Mouse (Mus musculus) stomach, embryonic 16.5 days (tissue): Measurements from ENCODE around the gene Sipa1l3. TPM values are rescaled to one million over a fixed set of nuclear protein-coding genes. Genes with fewer than 3 reads are reported as not detected.

Experiments
- ATAC-seq: fragments of 200-750 bp; cut with Nextera tagmentation; 2 replicates; pipeline ENCODE4 v1.8.0; 2017; ENCODE audit warnings: moderate number of reproducible peaks, moderate TSS enrichment; ENCODE audit not compliant: insufficient read depth, low FRiP score
- H3K27ac ChIP-seq: fragments of 300-500 bp; sonication (generic); 2 replicates; pipeline ENCODE4 v1.5.1; 2014; ENCODE audit warnings: low read length
- H3K27me3 ChIP-seq: fragments of 300-500 bp; sonication (generic); 2 replicates; pipeline ENCODE4 v1.6.1; 2014; ENCODE audit warnings: low read length, control low read depth, mixed read lengths; ENCODE audit not compliant: control insufficient read depth, insufficient read depth
- H3K36me3 ChIP-seq: fragments of 300-500 bp; sonication (generic); 2 replicates; pipeline ENCODE4 v1.6.1; 2014; ENCODE audit warnings: low read length; ENCODE audit not compliant: control insufficient read depth, insufficient read depth
- H3K4me1 ChIP-seq: fragments of 300-500 bp; sonication (generic); 2 replicates; pipeline ENCODE4 v1.6.1; 2014; ENCODE audit warnings: low read length, control low read depth, mixed read lengths; ENCODE audit not compliant: control insufficient read depth, insufficient read depth
- H3K4me2 ChIP-seq: fragments of 300-500 bp; sonication (generic); 2 replicates; pipeline ENCODE4 v1.6.1; 2014; ENCODE audit warnings: low read depth, low read length, mixed read lengths
- H3K4me3 ChIP-seq: fragments of 300-500 bp; sonication (generic); replicated peaks from 2 replicates; pipeline ENCODE4 v1.5.1; 2014; ENCODE audit warnings: mild to moderate bottlenecking, low read length
- H3K9ac ChIP-seq: fragments of 300-500 bp; sonication (generic); 2 replicates; pipeline ENCODE4 v1.6.1; 2014; ENCODE audit warnings: low read length
- H3K9me3 ChIP-seq: fragments of 300-500 bp; sonication (generic); replicated peaks from 2 replicates; pipeline ENCODE4 v1.6.1; 2016; ENCODE audit warnings: low read length, control low read depth; ENCODE audit not compliant: control insufficient read depth
- WGBS: fragments of 180-500 bp; shearing (Covaris S2); extraction: QIAGEN DNeasy Blood & Tissue Kit; methylation state at CpG from one replicate; pipeline ENCODE4 v1.1.7; 2014; 5-methylcytosine and 5-hydroxymethylcytosine counted together
- polyA plus RNA-seq: library from polyadenylated mRNA; unstranded; fragments of >200 nt; fragmentation: Nextera tagmentation; extraction: Ambion mirVana; gene quantifications from 2 replicates; pipeline ENCODE4 v1.2.1, GENCODE M21; 2015

Gene Sipa1l3
- polyA plus RNA-seq, 1 experiment from 2014 or later, result 22.2 TPM

GRCm38 (mm10) chr7:29517178-29517577 lies 1.3 kb downstream of the Sipa1l3 start:
- H3K27ac ChIP-seq, result no peak overlapping the region
- H3K9ac ChIP-seq, result peak overlapping the region; percentile 92
- no peaks in the 10 kb centered on the region for H3K9me3 ChIP-seq
- no peak for ATAC-seq
- WGBS, result 55% methylated on average over 5 of the region's 5 CpGs
- H3K4me2 ChIP-seq, result peak overlapping the region; percentile 75
- no peaks in the 10 kb centered on the region for H3K36me3 ChIP-seq
- H3K4me1 ChIP-seq, result peaks cover 40% of the 10 kb centered on the region
- H3K27me3 ChIP-seq, result no peaks in the 10 kb centered on the region
- H3K4me3 ChIP-seq, result peak overlapping the region; percentile 88

- Histone ChIP-seq H3K27ac (no peak overlapping the region), H3K9ac (no peak overlapping the region), H3K4me3 (no peak overlapping the region), H3K9me3 (no peaks in the 10 kb centered on the region), H3K27me3 (no peaks in the 10 kb centered on the region), H3K4me1 (peaks cover 53% of the 10 kb centered on the region), H3K36me3 (no peaks in the 10 kb centered on the region), H3K4me2 (no peak overlapping the region)
- no peak for ATAC-seq
- WGBS, result 70% methylated on average over 3 of the region's 3 CpGs
Observed at GRCm38 (mm10) chr7:29515652-29516051, 2.8 kb downstream of the Sipa1l3 start.

- Histone ChIP-seq H3K27me3 (no peaks in the 10 kb centered on the region), H3K4me1 (peaks cover 70% of the 10 kb centered on the region), H3K4me3 (no peak overlapping the region), H3K27ac (peak overlapping the region; percentile 85), H3K4me2 (peak overlapping the region; percentile 26), H3K36me3 (no peaks in the 10 kb centered on the region), H3K9ac (no peak overlapping the region), H3K9me3 (no peaks in the 10 kb centered on the region)
- WGBS, result 39% methylated on average over 4 of the region's 4 CpGs
- peak; percentile 34; the same call in 1 of the 2 replicates for ATAC-seq
Observed at GRCm38 (mm10) chr7:29512729-29513128, 5.7 kb downstream of the Sipa1l3 start.

GRCm38 (mm10) chr7:29511598-29512275 lies 6.7 kb downstream of the Sipa1l3 start:
- Histone ChIP-seq H3K27ac (peak overlapping the region; percentile 85), H3K4me1 (peaks cover 67% of the 10 kb centered on the region), H3K36me3 (no peaks in the 10 kb centered on the region), H3K4me2 (peak overlapping the region; percentile 38), H3K4me3 (no peak overlapping the region), H3K9me3 (no peaks in the 10 kb centered on the region), H3K27me3 (no peaks in the 10 kb centered on the region), H3K9ac (peak overlapping the region; percentile 54; the same call in 1 of the 2 replicates)
- 44% methylated on average over 9 of the region's 9 CpGs for WGBS
- ATAC-seq, result peak; percentile 38

GRCm38 (mm10) chr7:29508522-29508921 lies 9.9 kb downstream of the Sipa1l3 start:
- WGBS, result 72% methylated on average over 7 of the region's 7 CpGs
- Histone ChIP-seq H3K36me3 (no peaks in the 10 kb centered on the region), H3K27ac (peak overlapping the region; percentile 74), H3K4me2 (no peak overlapping the region), H3K4me3 (no peak overlapping the region), H3K27me3 (no peaks in the 10 kb centered on the region), H3K9me3 (no peaks in the 10 kb centered on the region), H3K4me1 (peaks cover 66% of the 10 kb centered on the region), H3K9ac (no peak overlapping the region)
- ATAC-seq, result no peak

GRCm38 (mm10) chr7:29505337-29506318 lies 12.8 kb downstream of the Sipa1l3 start:
- 28% methylated on average over 18 of the region's 18 CpGs for WGBS

GRCm38 (mm10) chr7:29504683-29505290 lies 13.7 kb downstream of the Sipa1l3 start:
- peak overlapping the region; percentile 33 for H3K4me3 ChIP-seq
- no peaks in the 10 kb centered on the region for H3K9me3 ChIP-seq
- peak overlapping the region; percentile 66 for H3K9ac ChIP-seq
- H3K36me3 ChIP-seq, result no peaks in the 10 kb centered on the region
- H3K4me1 ChIP-seq, result peaks cover 45% of the 10 kb centered on the region
- peak overlapping the region; percentile 90 for H3K27ac ChIP-seq
- no peaks in the 10 kb centered on the region for H3K27me3 ChIP-seq
- 46% methylated on average over 7 of the region's 7 CpGs for WGBS
- H3K4me2 ChIP-seq, result peak overlapping the region; percentile 53
- peak; percentile 19; the same call in 1 of the 2 replicates for ATAC-seq

More at GRCm38 (mm10) chr7:29505337-29506318, 12.8 kb downstream of the Sipa1l3 start:
- peak overlapping the region; percentile 53 for H3K4me2 ChIP-seq
- H3K36me3 ChIP-seq, result no peaks in the 10 kb centered on the region
- peak; percentile 86 for ATAC-seq
- peaks cover 50% of the 10 kb centered on the region for H3K4me1 ChIP-seq
- H3K27me3 ChIP-seq, result no peaks in the 10 kb centered on the region
- H3K27ac ChIP-seq, result peak overlapping the region; percentile 90
- no peaks in the 10 kb centered on the region for H3K9me3 ChIP-seq
- H3K9ac ChIP-seq, result peak overlapping the region; percentile 66
- H3K4me3 ChIP-seq, result peak overlapping the region; percentile 33

- no peak for ATAC-seq
- H3K27ac ChIP-seq, result peak overlapping the region; percentile 90; the same call in 1 of the 2 replicates
- peak overlapping the region; percentile 66; the same call in 1 of the 2 replicates for H3K9ac ChIP-seq
- WGBS, result 72% methylated on average over 6 of the region's 6 CpGs
- peaks cover 41% of the 10 kb centered on the region for H3K4me1 ChIP-seq
- H3K36me3 ChIP-seq, result no peaks in the 10 kb centered on the region
- no peaks in the 10 kb centered on the region for H3K27me3 ChIP-seq
- H3K4me3 ChIP-seq, result peak overlapping the region; percentile 33; the same call in 1 of the 2 replicates
- H3K4me2 ChIP-seq, result peak overlapping the region; percentile 53
- no peaks in the 10 kb centered on the region for H3K9me3 ChIP-seq
Observed at GRCm38 (mm10) chr7:29503616-29504015, 14.8 kb downstream of the Sipa1l3 start.
